Mouse (Mus musculus): ENCODE data around the gene Letmd1. TPM values are rescaled to one million over a fixed set of nuclear protein-coding genes. Genes with fewer than 3 reads are reported as not detected.
A peak's percentile ranks its signal among the peaks of the same experiment; 100 is the strongest.
"Not testable (repeated sequence)": the region's sequence is repeated elsewhere in the genome, so short reads cannot be mapped to it uniquely, and the experiment has no call there.

The Letmd1 gene
- polyA plus RNA-seq, 1 experiment from 2014 or later = 59.3 TPM

DNA sequence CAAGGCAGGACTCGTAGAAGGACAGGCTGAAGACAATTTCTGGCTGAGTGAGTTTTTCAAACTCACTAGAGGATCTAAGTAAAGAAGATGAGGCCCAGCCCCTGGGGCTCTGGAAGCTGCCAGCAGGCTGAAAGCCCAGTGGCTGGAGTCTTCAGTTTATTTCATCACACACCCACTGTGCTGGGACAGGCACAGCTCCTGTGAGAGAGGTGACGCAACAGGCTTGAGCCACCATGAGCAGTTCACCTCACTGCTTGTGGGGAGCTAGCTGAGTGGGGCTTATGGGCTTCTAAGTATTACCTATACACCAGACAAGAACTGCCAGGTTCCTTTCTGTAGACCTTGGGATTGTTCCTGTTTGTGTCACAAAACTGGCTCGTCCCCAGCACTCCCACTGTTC, 16.8 kb downstream of the Letmd1 start:
- Histone ChIP-seq H3K4me3 (ENCODE audit: low read length) (no peak overlapping the region), H3K4me2 (ENCODE audit: low read length) (no peak overlapping the region), H3K27me3 (replicated peaks; ENCODE audit: control insufficient read depth, insufficient read depth, low read length) (no peaks in the 10 kb centered on the region), H3K27ac (ENCODE audit: low read depth, low read length) (no peak overlapping the region), H3K36me3 (ENCODE audit: control insufficient read depth, insufficient read depth, low read length) (peaks cover 55% of the 10 kb centered on the region), H3K9ac (ENCODE audit: low read depth, low read length) (no peak overlapping the region), H3K4me1 (ENCODE audit: control insufficient read depth, insufficient read depth, low read depth, low read length) (peaks cover 2% of the 10 kb centered on the region; the same call in 1 of the 2 replicates), H3K9me3 (ENCODE audit: control insufficient read depth, low read length) (no peaks in the 10 kb centered on the region)
- no peak for ATAC-seq
- WGBS = 81% methylated on average over 3 of the region's 3 CpGs

- no peak overlapping the region for H3K27ac ChIP-seq (ENCODE audit: low read depth, low read length)
- no peak overlapping the region for H3K9ac ChIP-seq (ENCODE audit: low read depth, low read length)
- H3K9me3 ChIP-seq (ENCODE audit: control insufficient read depth, low read length) = no peaks in the 10 kb centered on the region
- H3K27me3 ChIP-seq (replicated peaks; ENCODE audit: control insufficient read depth, insufficient read depth, low read length) = no peaks in the 10 kb centered on the region
- 14% methylated on average over 7 of the region's 7 CpGs for WGBS
- H3K4me3 ChIP-seq (ENCODE audit: low read length) = no peak overlapping the region
- no peak for ATAC-seq
- peaks cover 47% of the 10 kb centered on the region for H3K36me3 ChIP-seq (ENCODE audit: control insufficient read depth, insufficient read depth, low read length)
- no peak overlapping the region for H3K4me2 ChIP-seq (ENCODE audit: low read length)
- H3K4me1 ChIP-seq (ENCODE audit: control insufficient read depth, insufficient read depth, low read depth, low read length) = peaks cover 6% of the 10 kb centered on the region
These were observed 17.6 kb downstream of the Letmd1 start for GRCm38 (mm10) chr15:100486450-100486849.

GRCm38 (mm10) chr15:100487050-100487449, 18.2 kb downstream of the Letmd1 start:
- no peaks in the 10 kb centered on the region for H3K9me3 ChIP-seq (ENCODE audit: control insufficient read depth, low read length)
- peaks cover 41% of the 10 kb centered on the region for H3K36me3 ChIP-seq (ENCODE audit: control insufficient read depth, insufficient read depth, low read length)
- no peak overlapping the region for H3K27ac ChIP-seq (ENCODE audit: low read depth, low read length)
- no peak overlapping the region for H3K4me2 ChIP-seq (ENCODE audit: low read length)
- ATAC-seq = no peak
- no peak overlapping the region for H3K4me3 ChIP-seq (ENCODE audit: low read length)
- peaks cover 10% of the 10 kb centered on the region for H3K4me1 ChIP-seq (ENCODE audit: control insufficient read depth, insufficient read depth, low read depth, low read length)
- 86% methylated on average over 2 of the region's 2 CpGs for WGBS
- no peaks in the 10 kb centered on the region for H3K27me3 ChIP-seq (replicated peaks; ENCODE audit: control insufficient read depth, insufficient read depth, low read length)
- no peak overlapping the region for H3K9ac ChIP-seq (ENCODE audit: low read depth, low read length)

DNA sequence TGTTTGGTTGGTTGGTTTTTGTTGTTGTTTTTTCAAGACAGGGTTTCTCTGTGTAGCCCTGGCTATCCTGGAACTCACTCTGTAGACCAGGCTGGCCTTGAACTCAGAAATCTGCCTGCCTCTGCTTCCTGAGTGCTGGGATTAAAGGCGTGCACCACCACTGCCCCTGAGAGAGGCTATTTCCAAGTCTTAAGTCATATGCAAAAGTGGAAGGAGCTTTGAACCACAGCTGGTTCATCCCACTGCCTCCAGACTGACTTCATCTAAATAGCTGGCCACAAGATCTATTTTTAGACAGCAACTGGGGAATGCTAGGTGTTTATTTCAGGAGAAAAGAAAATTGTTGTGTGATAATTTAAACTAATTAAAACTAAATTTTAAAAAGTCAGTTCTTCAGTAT, 19.5 kb downstream of the Letmd1 start:
- peaks cover 22% of the 10 kb centered on the region for H3K4me1 ChIP-seq (ENCODE audit: control insufficient read depth, insufficient read depth, low read depth, low read length)
- H3K27me3 ChIP-seq (replicated peaks; ENCODE audit: control insufficient read depth, insufficient read depth, low read length); H3K4me3 ChIP-seq (ENCODE audit: low read length); H3K9ac ChIP-seq (ENCODE audit: low read depth, low read length); H3K4me2 ChIP-seq (ENCODE audit: low read length); ATAC-seq; H3K27ac ChIP-seq (ENCODE audit: low read depth, low read length); H3K9me3 ChIP-seq (ENCODE audit: control insufficient read depth, low read length): not testable (repeated sequence)
- H3K36me3 ChIP-seq (ENCODE audit: control insufficient read depth, insufficient read depth, low read length) = peaks cover 31% of the 10 kb centered on the region
- WGBS = 100% methylated on average over 1 of the region's 1 CpGs

GRCm38 (mm10) chr15:100489263-100489662, 20.4 kb downstream of the Letmd1 start:
- no peak for ATAC-seq
- WGBS = 77% methylated on average over 15 of the region's 15 CpGs
- H3K9ac ChIP-seq (ENCODE audit: low read depth, low read length) = no peak overlapping the region
- H3K4me2 ChIP-seq (ENCODE audit: low read length) = no peak overlapping the region
- peaks cover 29% of the 10 kb centered on the region for H3K4me1 ChIP-seq (ENCODE audit: control insufficient read depth, insufficient read depth, low read depth, low read length)
- H3K27ac ChIP-seq (ENCODE audit: low read depth, low read length) = no peak overlapping the region
- no peaks in the 10 kb centered on the region for H3K27me3 ChIP-seq (replicated peaks; ENCODE audit: control insufficient read depth, insufficient read depth, low read length)
- H3K9me3 ChIP-seq (ENCODE audit: control insufficient read depth, low read length) = no peaks in the 10 kb centered on the region
- no peak overlapping the region for H3K4me3 ChIP-seq (ENCODE audit: low read length)
- peaks cover 24% of the 10 kb centered on the region for H3K36me3 ChIP-seq (ENCODE audit: control insufficient read depth, insufficient read depth, low read length)

DNA sequence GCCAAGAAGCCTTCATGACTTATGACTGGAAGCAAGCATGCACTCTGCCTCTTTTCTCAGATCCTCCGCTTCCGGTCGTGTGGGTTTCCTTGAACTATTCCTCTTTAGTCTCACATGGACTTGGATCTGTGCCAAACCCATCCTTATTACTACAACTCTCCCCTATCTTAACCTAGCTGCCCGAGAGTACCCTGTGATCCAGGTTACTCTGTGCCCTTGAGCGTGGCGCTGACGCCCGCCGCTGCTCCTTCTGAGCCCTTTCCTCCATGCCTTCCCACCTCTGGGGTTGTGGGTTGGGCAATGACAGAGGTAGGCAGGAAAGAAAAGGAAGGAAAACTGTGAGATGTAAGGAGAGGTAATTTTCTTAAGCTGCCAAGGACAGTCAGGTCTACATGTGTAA, 23.1 kb downstream of the Letmd1 start:
- H3K27me3 ChIP-seq (replicated peaks; ENCODE audit: control insufficient read depth, insufficient read depth, low read length) = no peaks in the 10 kb centered on the region
- ATAC-seq = no peak
- no peaks in the 10 kb centered on the region for H3K9me3 ChIP-seq (ENCODE audit: control insufficient read depth, low read length)
- no peak overlapping the region for H3K27ac ChIP-seq (ENCODE audit: low read depth, low read length)
- peaks cover 7% of the 10 kb centered on the region for H3K36me3 ChIP-seq (ENCODE audit: control insufficient read depth, insufficient read depth, low read length)
- peaks cover 29% of the 10 kb centered on the region for H3K4me1 ChIP-seq (ENCODE audit: control insufficient read depth, insufficient read depth, low read depth, low read length)
- H3K4me2 ChIP-seq (ENCODE audit: low read length) = peak overlapping the region; percentile 19
- H3K9ac ChIP-seq (ENCODE audit: low read depth, low read length) = no peak overlapping the region
- 60% methylated on average over 9 of the region's 9 CpGs for WGBS
- no peak overlapping the region for H3K4me3 ChIP-seq (ENCODE audit: low read length)

DNA sequence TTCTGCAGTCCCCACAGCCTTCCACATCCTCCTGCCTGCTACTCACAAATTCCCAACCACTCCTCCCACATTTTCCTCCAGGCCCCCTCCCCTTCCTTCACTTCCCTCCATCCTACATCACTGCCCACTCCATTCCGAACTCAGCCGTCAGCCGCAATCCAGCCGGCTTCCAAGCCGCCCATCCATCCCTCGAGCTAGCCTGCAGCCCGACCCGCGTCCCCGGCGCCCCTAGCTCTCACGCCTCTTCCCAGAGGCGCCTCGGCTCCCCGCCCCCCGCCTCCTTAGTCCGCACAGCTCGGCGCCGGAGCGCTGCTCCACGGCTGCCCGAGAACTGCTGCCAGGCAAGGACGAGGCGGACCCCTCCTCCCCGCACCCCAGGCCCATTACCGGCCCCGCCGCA, 25.8 kb downstream of the Letmd1 start:
- no peaks in the 10 kb centered on the region for H3K36me3 ChIP-seq (ENCODE audit: control insufficient read depth, insufficient read depth, low read length)
- 1% methylated on average over 29 of the region's 29 CpGs for WGBS

DNA sequence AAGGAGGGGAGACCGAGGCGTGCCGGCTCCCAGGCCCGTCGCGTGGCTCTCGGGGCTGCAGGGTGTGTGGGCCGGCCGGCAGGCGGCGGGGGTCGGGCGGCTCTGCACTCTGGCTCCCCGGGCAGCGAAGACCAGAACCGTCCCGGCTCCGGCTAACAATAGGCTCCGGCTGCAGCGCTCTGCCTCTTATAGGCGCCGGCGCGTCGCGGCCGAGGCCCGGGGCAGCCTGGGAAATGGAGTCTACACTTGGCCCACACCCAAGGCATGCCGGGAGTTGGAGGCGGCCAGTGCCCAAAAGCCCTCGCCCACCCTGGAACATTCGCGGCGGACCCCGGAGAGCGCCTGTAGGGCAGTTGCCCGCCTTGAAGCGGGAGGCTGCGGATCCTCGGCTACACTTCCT, 26.3 kb downstream of the Letmd1 start, which contains the start of gene Csrnp2:
Gene Csrnp2, minus strand, starts transcription at position 387 of the 400 bp plus-strand sequence.
- Histone ChIP-seq H3K4me1 (ENCODE audit: control insufficient read depth, insufficient read depth, low read depth, low read length) (peaks cover 29% of the 10 kb centered on the region), H3K4me3 (ENCODE audit: low read length) (peak within 1 kb of the TSS; percentile 60), H3K36me3 (ENCODE audit: control insufficient read depth, insufficient read depth, low read length) (no peaks in the 10 kb centered on the region), H3K4me2 (ENCODE audit: low read length) (peak within 1 kb of the TSS; percentile 66), H3K27me3 (replicated peaks; ENCODE audit: control insufficient read depth, insufficient read depth, low read length) (no peaks in the 10 kb centered on the region), H3K27ac (ENCODE audit: low read depth, low read length) (peak within 1 kb of the TSS; percentile 95), H3K9me3 (ENCODE audit: control insufficient read depth, low read length) (no peaks in the 10 kb centered on the region), H3K9ac (ENCODE audit: low read depth, low read length) (peak within 1 kb of the TSS; percentile 89)
- ATAC-seq = peak; percentile 98
- 0% methylated on average over 33 of the region's 40 CpGs for WGBS

More for the DNA sequence above, 25.8 kb downstream of the Letmd1 start:
- peak overlapping the region; percentile 66 for H3K4me2 ChIP-seq (ENCODE audit: low read length)
- H3K27me3 ChIP-seq (replicated peaks; ENCODE audit: control insufficient read depth, insufficient read depth, low read length) = no peaks in the 10 kb centered on the region
- H3K9ac ChIP-seq (ENCODE audit: low read depth, low read length) = peak overlapping the region; percentile 89
- peak overlapping the region; percentile 95 for H3K27ac ChIP-seq (ENCODE audit: low read depth, low read length)
- H3K4me3 ChIP-seq (ENCODE audit: low read length) = peak overlapping the region; percentile 60
- peaks cover 29% of the 10 kb centered on the region for H3K4me1 ChIP-seq (ENCODE audit: control insufficient read depth, insufficient read depth, low read depth, low read length)
- peak; percentile 88 for ATAC-seq
- no peaks in the 10 kb centered on the region for H3K9me3 ChIP-seq (ENCODE audit: control insufficient read depth, low read length)

DNA sequence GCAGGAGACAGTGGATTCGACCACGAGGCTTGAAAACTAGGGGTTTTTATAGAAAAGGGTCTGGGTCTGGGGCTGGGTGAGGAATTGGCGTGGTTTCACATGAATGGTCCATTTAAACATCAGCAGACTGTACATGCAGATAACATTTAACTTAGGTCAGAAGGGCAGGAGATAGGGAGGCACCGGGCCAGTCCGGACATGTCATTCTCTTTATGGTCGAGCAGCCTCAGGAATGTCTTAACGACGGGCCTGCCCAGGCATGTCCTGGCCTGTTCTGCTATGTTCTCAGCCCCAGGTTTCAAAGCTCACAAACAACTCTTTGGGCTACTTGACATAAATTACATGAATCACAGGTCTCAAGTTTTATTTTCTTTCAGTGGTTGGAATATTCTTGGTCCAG, 30.7 kb downstream of the Letmd1 start:
- H3K27ac ChIP-seq (ENCODE audit: low read depth, low read length); H3K4me1 ChIP-seq (ENCODE audit: control insufficient read depth, insufficient read depth, low read depth, low read length); H3K27me3 ChIP-seq (replicated peaks; ENCODE audit: control insufficient read depth, insufficient read depth, low read length); H3K4me2 ChIP-seq (ENCODE audit: low read length); H3K9ac ChIP-seq (ENCODE audit: low read depth, low read length); H3K4me3 ChIP-seq (ENCODE audit: low read length); H3K36me3 ChIP-seq (ENCODE audit: control insufficient read depth, insufficient read depth, low read length); H3K9me3 ChIP-seq (ENCODE audit: control insufficient read depth, low read length); ATAC-seq: not testable (repeated sequence)
- 94% methylated on average over 8 of the region's 8 CpGs for WGBS

All from hindbrain, embryonic 16.5 days (tissue).